Mouse (Mus musculus): ENCODE data around the gene Ankrd36. TPM values are rescaled to one million over a fixed set of nuclear protein-coding genes. Genes with fewer than 3 reads are reported as not detected.

Gene Ankrd36
- polyA plus RNA-seq (2014; fragmentation: Illumina TruSeq; extraction: RNeasy Lipid Tissue Mini Kit (QIAGEN cat#74804); ENCODE audit: low read depth, low replicate concordance): 5.1 TPM

DNA sequence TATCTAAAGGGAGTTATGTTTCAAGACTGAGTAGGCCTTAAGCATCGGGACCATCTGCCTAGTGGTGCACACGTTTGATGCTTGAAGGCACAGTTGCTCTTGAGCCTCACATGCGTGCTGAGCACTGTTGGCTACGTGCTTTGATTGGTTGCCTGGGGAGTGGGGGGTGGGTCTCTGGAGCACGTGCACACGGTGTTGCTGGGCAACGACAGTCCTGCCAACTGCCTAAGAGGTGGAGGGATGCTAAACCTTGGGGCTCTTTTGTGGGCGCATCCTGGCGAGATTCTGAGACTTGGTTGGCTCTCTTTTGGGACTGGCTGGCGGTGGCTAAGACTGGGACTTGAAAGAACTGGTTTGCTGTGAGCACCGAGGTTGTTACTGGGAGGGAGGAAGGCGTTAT, at the start of gene Ankrd36:
Ankrd36 (plus strand) TSS at position 211 of the 400 bp plus-strand sequence.

DNA sequence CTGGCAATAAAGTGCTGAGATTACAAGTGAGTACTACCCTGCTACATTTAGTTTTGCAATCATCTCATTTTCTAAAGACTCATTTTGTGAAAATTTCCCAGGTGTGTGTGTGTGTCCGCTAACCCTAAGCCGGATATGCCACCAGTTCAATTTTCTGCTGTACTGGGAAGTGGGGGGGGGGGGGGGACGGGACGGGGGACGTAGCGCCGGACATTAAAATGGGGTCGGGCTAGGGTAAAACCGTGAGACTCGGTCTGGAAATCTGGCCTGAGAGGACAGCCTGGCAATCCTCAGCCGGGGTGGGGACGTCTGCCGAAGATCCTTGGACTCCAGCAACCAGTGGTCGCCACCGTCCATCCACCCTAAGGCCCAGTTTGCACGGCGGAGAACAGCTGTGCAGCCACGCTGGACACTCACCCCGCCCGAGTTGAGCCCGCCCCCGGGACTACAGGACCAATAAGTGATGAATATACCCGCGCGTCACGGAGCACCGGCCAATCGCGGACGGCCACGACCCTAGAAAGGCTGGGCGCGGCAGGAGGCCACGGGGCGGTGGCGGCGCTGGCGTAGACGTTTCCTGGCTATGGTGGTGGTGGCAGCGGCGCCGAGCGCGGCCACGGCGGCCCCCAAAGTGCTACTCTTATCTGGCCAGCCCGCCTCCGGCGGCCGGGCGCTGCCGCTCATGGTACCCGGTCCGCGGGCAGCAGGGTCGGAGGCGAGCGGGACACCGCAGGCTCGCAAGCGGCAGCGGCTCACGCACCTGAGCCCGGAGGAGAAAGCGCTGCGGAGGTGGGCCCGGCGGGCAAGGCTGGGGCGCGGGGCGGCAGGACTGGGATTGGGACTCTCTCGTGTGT, 48.8 kb upstream of the Ankrd36 start, which contains the start of gene Xbp1:
Xbp1 (plus strand) TSS at position 248 of the 854 bp plus-strand sequence.

DNA sequence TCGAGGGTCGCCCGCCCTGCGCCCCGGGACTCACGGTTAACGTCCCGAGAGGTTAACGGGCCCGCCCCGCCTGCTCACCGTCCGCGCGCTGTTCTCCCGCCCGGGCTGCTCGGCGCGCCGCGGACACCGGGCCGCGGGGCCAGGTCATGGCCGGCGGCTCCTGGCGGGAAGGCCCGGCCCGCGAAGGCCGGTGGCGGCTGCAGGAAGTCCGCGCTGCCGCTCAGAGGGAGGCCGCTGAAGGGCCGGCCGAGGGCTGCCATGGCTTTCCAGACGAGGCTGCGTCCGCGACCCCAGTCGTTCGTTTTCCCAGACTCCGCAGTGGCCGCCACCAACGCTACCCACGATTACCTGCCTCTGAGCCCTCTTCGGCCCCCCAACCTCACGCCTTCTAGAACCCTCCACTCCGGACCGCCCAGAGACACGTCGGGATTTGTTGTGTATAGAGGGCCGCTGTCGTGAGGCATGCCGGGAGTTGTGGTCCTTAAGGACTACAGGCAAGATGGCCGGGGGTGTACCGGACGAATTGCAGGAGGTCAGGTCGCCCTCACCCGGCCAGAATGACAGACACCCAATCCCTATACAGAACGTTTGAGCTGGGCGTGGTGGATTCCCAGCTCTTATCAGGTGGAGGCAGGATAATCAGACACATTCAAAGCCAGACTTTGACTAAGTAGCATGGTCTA, 27.5 kb upstream of the Ankrd36 start, which contains the start of gene Ccdc117:
Ccdc117 (minus strand) TSS at position 389 of the 683 bp plus-strand sequence.

DNA sequence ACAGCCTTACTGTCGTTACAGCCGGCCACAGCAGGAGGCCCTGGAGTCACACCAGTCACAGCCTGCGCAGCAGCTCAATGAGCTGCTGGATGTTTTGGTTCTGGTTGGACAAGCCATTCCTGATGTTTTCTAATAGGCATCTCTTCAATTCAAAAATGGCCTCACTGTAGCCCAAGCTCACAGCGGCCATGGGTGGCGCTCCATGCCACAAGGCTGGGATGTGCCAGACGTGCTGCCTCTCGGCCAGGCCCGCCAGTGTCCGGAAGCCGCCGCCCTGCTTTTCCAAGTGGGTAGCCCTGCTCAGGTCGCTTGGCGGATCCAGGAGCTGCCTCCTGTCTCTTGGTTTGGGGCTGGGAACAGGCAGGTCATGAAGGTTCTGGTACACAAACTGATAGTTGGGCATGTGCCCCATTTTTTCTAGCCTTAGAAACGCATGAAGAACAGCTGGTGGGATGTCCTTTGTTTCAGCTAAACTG, 146.2 kb downstream of the Ankrd36 start, which contains the start of gene Mrps24:
Mrps24 (minus strand) TSS at position 51 of the 476 bp plus-strand sequence.

Other genes with a start within 250 kb of the Ankrd36 start
- 8.9 TPM for gene Znrf3, start 124.8 kb upstream of the Ankrd36 start, polyA plus RNA-seq (2014; fragmentation: Illumina TruSeq; extraction: RNeasy Lipid Tissue Mini Kit (QIAGEN cat#74804); ENCODE audit: low read depth, low replicate concordance)
- 191 TPM for gene Xbp1, start 49.0 kb upstream of the Ankrd36 start, polyA plus RNA-seq (2014; fragmentation: Illumina TruSeq; extraction: RNeasy Lipid Tissue Mini Kit (QIAGEN cat#74804); ENCODE audit: low read depth, low replicate concordance)
- 16.7 TPM for gene Ccdc117, start 27.5 kb upstream of the Ankrd36 start, polyA plus RNA-seq (2014; fragmentation: Illumina TruSeq; extraction: RNeasy Lipid Tissue Mini Kit (QIAGEN cat#74804); ENCODE audit: low read depth, low replicate concordance)
- gene Mrps24, start 146.0 kb downstream of the Ankrd36 start, polyA plus RNA-seq (2014; fragmentation: Illumina TruSeq; extraction: RNeasy Lipid Tissue Mini Kit (QIAGEN cat#74804); ENCODE audit: low read depth, low replicate concordance): 55.5 TPM
- gene Urgcp, start 192.7 kb downstream of the Ankrd36 start, polyA plus RNA-seq (2014; fragmentation: Illumina TruSeq; extraction: RNeasy Lipid Tissue Mini Kit (QIAGEN cat#74804); ENCODE audit: low read depth, low replicate concordance): 17.5 TPM
- 52.9 TPM for gene Dbnl, start 218.8 kb downstream of the Ankrd36 start, polyA plus RNA-seq (2014; fragmentation: Illumina TruSeq; extraction: RNeasy Lipid Tissue Mini Kit (QIAGEN cat#74804); ENCODE audit: low read depth, low replicate concordance)
- gene Pgam2, start 234.0 kb downstream of the Ankrd36 start, polyA plus RNA-seq (2014; fragmentation: Illumina TruSeq; extraction: RNeasy Lipid Tissue Mini Kit (QIAGEN cat#74804); ENCODE audit: low read depth, low replicate concordance): 28.0 TPM